Mouse (Mus musculus) lung, embryonic 15.5 days (tissue): ENCODE measurements at regions not wholly inside any gene's neighbourhood (a gene's known extent, or its start where the extent isn't known, plus 50 kb on each side); places are given as distances from the start of the nearest gene placed in this dataset.
A peak's percentile ranks its signal among the peaks of the same experiment; 100 is the strongest.

Experiments used
- ATAC-seq: fragments of 200-750 bp; cut with Nextera tagmentation; 2 replicates; pipeline ENCODE4 v1.8.0; 2017; ENCODE audit warnings: moderate number of reproducible peaks, borderline replicate concordance; ENCODE audit not compliant: low FRiP score, low TSS enrichment; ENCODE audit errors: extremely low read depth
- H3K27ac ChIP-seq: fragments of 300-500 bp; sonication (generic); 2 replicates; pipeline ENCODE4 v1.5.1; 2015; ENCODE audit warnings: moderate library complexity, mild to moderate bottlenecking, inconsistent platforms
- H3K27me3 ChIP-seq: fragments of 300-500 bp; sonication (generic); 2 replicates; pipeline ENCODE4 v1.6.1; 2015; ENCODE audit warnings: inconsistent platforms
- H3K36me3 ChIP-seq: fragments of 300-500 bp; sonication (generic); 2 replicates; pipeline ENCODE4 v1.6.1; 2015; ENCODE audit warnings: inconsistent platforms
- H3K4me1 ChIP-seq: fragments of 300-500 bp; sonication (generic); 2 replicates; pipeline ENCODE4 v1.6.1; 2015; ENCODE audit warnings: inconsistent platforms
- H3K4me2 ChIP-seq: fragments of 300-500 bp; sonication (generic); 2 replicates; pipeline ENCODE4 v1.6.1; 2015; ENCODE audit warnings: inconsistent platforms, mild to moderate bottlenecking, moderate library complexity
- H3K4me3 ChIP-seq: fragments of 300-500 bp; sonication (generic); 2 replicates; pipeline ENCODE4 v1.5.1; 2015; ENCODE audit warnings: mild to moderate bottlenecking, inconsistent platforms
- H3K9ac ChIP-seq: fragments of 300-500 bp; sonication (generic); 2 replicates; pipeline ENCODE4 v1.6.1; 2015; ENCODE audit warnings: inconsistent platforms
- H3K9me3 ChIP-seq: fragments of 300-500 bp; sonication (generic); 2 replicates; pipeline ENCODE4 v1.6.1; 2016; ENCODE audit warnings: inconsistent platforms
- WGBS: fragments of 180-500 bp; shearing (Covaris S2); methylation state at CpG from one replicate; pipeline ENCODE4 v1.1.7; 2015; 5-methylcytosine and 5-hydroxymethylcytosine counted together

GRCm38 (mm10) chr4:152999526-152999925 lies 483.1 kb downstream of the Ajap1 start:
- Histone ChIP-seq H3K9me3 (no peaks in the 10 kb centered on the region), H3K27me3 (no peaks in the 10 kb centered on the region), H3K9ac (no peak overlapping the region), H3K27ac (no peak overlapping the region), H3K4me2 (no peak overlapping the region), H3K4me3 (no peak overlapping the region), H3K36me3 (no peaks in the 10 kb centered on the region), H3K4me1 (no peaks in the 10 kb centered on the region)
- 19% methylated on average over 18 of the region's 18 CpGs for WGBS
- ATAC-seq: no peak

GRCm38 (mm10) chr4:152997251-152997650 lies 485.4 kb downstream of the Ajap1 start:
- Histone ChIP-seq H3K27ac (no peak overlapping the region), H3K27me3 (no peaks in the 10 kb centered on the region), H3K4me2 (no peak overlapping the region), H3K9ac (no peak overlapping the region), H3K4me3 (no peak overlapping the region), H3K4me1 (no peaks in the 10 kb centered on the region), H3K36me3 (no peaks in the 10 kb centered on the region), H3K9me3 (no peaks in the 10 kb centered on the region)
- ATAC-seq: no peak
- WGBS: 65% methylated on average over 5 of the region's 5 CpGs

- Histone ChIP-seq H3K4me2 (no peak overlapping the region), H3K9me3 (no peaks in the 10 kb centered on the region), H3K4me3 (no peak overlapping the region), H3K36me3 (no peaks in the 10 kb centered on the region), H3K9ac (no peak overlapping the region), H3K27ac (no peak overlapping the region), H3K4me1 (no peaks in the 10 kb centered on the region), H3K27me3 (no peaks in the 10 kb centered on the region)
- 66% methylated on average over 2 of the region's 2 CpGs for WGBS
- no peak for ATAC-seq
Measured at GRCm38 (mm10) chr4:152996641-152997040, 486.0 kb downstream of the Ajap1 start.

DNA sequence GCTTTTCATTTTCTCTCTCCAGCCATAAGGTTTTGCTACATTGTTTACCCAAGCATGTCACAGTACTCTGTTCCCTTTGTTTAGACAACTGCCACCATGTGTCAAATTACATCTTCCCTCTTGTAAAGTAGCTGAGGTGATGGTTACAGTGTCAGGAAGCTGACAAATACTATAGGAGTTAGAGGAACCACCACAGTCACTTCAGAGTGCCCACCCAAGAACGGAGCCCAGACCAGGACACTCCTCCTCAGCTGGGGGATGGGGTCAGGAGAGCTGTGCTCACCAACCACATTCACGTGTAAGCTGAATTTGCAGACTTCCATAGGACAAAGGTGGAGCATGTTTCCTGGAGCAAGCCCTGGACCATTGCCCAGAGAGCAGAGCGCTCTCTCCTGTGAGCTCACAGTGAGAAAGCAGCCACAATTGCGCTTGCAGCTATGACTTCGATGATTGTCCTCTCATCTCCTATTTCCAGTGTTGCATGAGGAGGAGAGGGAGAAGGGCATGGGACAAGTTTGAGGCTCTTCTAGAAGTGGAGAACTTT lies 487.5 kb downstream of the Ajap1 start:
- Histone ChIP-seq H3K27ac (no peak overlapping the region), H3K9ac (no peak overlapping the region), H3K4me3 (no peak overlapping the region), H3K27me3 (no peaks in the 10 kb centered on the region), H3K4me2 (no peak overlapping the region), H3K36me3 (no peaks in the 10 kb centered on the region), H3K9me3 (no peaks in the 10 kb centered on the region), H3K4me1 (no peaks in the 10 kb centered on the region)
- 44% methylated on average over 5 of the region's 5 CpGs for WGBS
- ATAC-seq: no peak

- no peak overlapping the region for H3K4me2 ChIP-seq
- H3K27me3 ChIP-seq: no peaks in the 10 kb centered on the region
- H3K4me1 ChIP-seq: no peaks in the 10 kb centered on the region
- H3K9me3 ChIP-seq: no peaks in the 10 kb centered on the region
- ATAC-seq: no peak
- H3K4me3 ChIP-seq: no peak overlapping the region
- no peak overlapping the region for H3K9ac ChIP-seq
- no peaks in the 10 kb centered on the region for H3K36me3 ChIP-seq
- WGBS: 67% methylated on average over 3 of the region's 3 CpGs
- no peak overlapping the region for H3K27ac ChIP-seq
Measured at GRCm38 (mm10) chr4:152994206-152994605, 488.4 kb downstream of the Ajap1 start.

DNA sequence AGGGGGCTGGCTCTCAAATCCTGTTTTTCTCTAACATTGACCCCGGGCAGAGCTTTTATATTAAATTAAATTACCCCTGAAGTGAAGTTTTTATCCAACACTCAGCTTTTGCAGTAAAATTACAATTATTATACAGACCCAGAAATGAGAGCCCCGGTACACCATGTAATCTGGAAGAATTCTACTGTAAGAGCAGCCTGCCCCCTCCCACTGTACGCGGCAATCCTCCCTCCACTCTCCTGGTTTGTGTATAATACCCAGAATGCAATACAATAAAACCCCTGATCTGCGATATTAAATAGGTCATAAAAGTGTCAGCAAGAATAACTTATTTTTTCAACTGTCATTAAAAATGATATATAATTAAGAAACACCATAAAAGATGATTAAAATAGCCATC lies 492.3 kb downstream of the Ajap1 start:
- H3K4me2 ChIP-seq: no peak overlapping the region
- ATAC-seq: no peak
- H3K27ac ChIP-seq: no peak overlapping the region
- no peaks in the 10 kb centered on the region for H3K4me1 ChIP-seq
- no peak overlapping the region for H3K4me3 ChIP-seq
- H3K9ac ChIP-seq: no peak overlapping the region
- 68% methylated on average over 5 of the region's 5 CpGs for WGBS
- H3K9me3 ChIP-seq: no peaks in the 10 kb centered on the region
- H3K27me3 ChIP-seq: no peaks in the 10 kb centered on the region
- no peaks in the 10 kb centered on the region for H3K36me3 ChIP-seq

DNA sequence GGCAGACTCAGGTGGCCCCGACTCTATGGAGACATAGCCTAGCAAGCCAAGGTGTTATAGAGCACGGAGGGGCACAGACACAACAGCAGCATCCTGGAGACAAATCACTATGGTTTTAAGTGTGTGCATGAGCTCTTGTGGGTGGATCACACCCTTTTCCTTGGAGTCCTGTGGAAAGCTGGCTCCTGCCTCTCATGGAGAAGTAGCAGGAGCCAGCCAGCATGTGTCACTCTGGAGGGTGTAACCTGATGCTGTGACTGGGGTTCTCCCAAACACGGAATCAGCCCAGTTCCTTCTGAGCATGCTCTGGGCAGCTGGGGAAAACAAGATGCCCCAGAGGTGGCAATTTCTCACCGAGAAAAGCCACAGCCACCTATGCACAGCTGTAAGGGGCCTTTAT lies 494.9 kb downstream of the Ajap1 start:
- Histone ChIP-seq H3K9me3 (no peaks in the 10 kb centered on the region), H3K4me2 (no peak overlapping the region), H3K36me3 (no peaks in the 10 kb centered on the region), H3K27ac (no peak overlapping the region), H3K4me1 (no peaks in the 10 kb centered on the region), H3K4me3 (no peak overlapping the region), H3K27me3 (no peaks in the 10 kb centered on the region), H3K9ac (no peak overlapping the region)
- ATAC-seq: 0 out of 2 replicates have a peak, but pooled peaks have one; percentile 19
- WGBS: 53% methylated on average over 4 of the region's 4 CpGs

GRCm38 (mm10) chr4:152975012-152975675 lies 497.5 kb upstream of the Kcnab2 start:
- 70% methylated on average over 8 of the region's 8 CpGs for WGBS
- Histone ChIP-seq H3K36me3 (no peaks in the 10 kb centered on the region), H3K27me3 (no peaks in the 10 kb centered on the region), H3K9me3 (no peaks in the 10 kb centered on the region), H3K4me2 (no peak overlapping the region), H3K4me1 (no peaks in the 10 kb centered on the region), H3K4me3 (no peak overlapping the region), H3K9ac (no peak overlapping the region), H3K27ac (no peak overlapping the region)
- ATAC-seq: no peak

GRCm38 (mm10) chr4:152963001-152963400 lies 485.3 kb upstream of the Kcnab2 start:
- H3K9ac ChIP-seq: no peak overlapping the region
- WGBS: 68% methylated on average over 6 of the region's 6 CpGs
- ATAC-seq: no peak

DNA sequence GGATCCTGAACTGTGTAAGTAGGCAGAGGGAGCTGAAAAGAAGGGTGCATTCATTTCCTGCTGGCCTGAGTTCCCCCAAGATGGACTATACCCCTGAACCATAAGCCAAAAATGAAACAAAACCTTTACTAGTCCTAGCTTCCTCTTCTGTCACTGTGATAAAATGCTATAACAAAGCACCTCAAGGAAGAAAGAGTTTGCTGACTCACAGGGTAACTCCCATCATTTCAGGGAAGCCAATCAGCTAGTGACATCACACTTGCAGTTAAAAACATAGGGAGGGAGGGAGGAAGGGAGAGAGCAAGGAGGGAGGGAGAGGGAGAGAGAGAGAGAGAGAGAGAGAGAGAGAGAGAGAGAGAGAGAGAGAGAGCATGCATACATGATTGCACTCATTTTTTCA lies 484.5 kb upstream of the Kcnab2 start:
- H3K4me1 ChIP-seq: no peaks in the 10 kb centered on the region
- H3K27ac ChIP-seq: no peak overlapping the region
- no peak overlapping the region for H3K4me2 ChIP-seq
- H3K27me3 ChIP-seq: no peaks in the 10 kb centered on the region
- H3K9ac ChIP-seq: no peak overlapping the region
- no peak for ATAC-seq
- H3K9me3 ChIP-seq: no peaks in the 10 kb centered on the region
- H3K36me3 ChIP-seq: no peaks in the 10 kb centered on the region
- no peak overlapping the region for H3K4me3 ChIP-seq

More at GRCm38 (mm10) chr4:152963001-152963400, 485.3 kb upstream of the Kcnab2 start:
- H3K27me3 ChIP-seq: no peaks in the 10 kb centered on the region
- H3K4me3 ChIP-seq: no peak overlapping the region
- no peak overlapping the region for H3K27ac ChIP-seq
- H3K4me2 ChIP-seq: no peak overlapping the region
- no peaks in the 10 kb centered on the region for H3K4me1 ChIP-seq
- no peaks in the 10 kb centered on the region for H3K36me3 ChIP-seq
- no peaks in the 10 kb centered on the region for H3K9me3 ChIP-seq

DNA sequence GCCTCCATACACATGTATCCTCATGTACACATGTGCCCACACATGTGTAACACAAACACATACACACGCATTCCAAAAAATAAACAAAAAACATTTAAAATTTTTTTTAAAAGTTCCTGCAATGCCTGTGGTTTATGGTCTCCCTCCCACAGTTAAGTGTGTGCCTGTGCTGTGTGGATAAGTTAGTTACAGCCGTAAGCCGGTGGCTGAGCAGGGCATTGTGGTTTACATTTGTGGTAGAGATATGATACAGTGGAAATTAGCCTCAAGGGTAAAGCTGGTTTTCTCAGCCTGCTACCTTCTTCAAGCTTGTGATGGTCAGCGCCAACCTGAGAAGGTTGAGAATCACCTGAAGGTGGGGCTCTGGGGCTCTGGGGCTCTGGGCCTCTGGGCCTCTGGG lies 484.0 kb upstream of the Kcnab2 start:
- no peaks in the 10 kb centered on the region for H3K4me1 ChIP-seq
- H3K27ac ChIP-seq: no peak overlapping the region
- H3K4me2 ChIP-seq: no peak overlapping the region
- no peak overlapping the region for H3K9ac ChIP-seq
- no peaks in the 10 kb centered on the region for H3K27me3 ChIP-seq
- no peak overlapping the region for H3K4me3 ChIP-seq
- ATAC-seq: no peak
- WGBS: 86% methylated on average over 4 of the region's 4 CpGs
- H3K36me3 ChIP-seq: no peaks in the 10 kb centered on the region
- H3K9me3 ChIP-seq: no peaks in the 10 kb centered on the region

- H3K4me3 ChIP-seq: no peak overlapping the region
- no peaks in the 10 kb centered on the region for H3K27me3 ChIP-seq
- no peak overlapping the region for H3K27ac ChIP-seq
- WGBS: 49% methylated on average over 12 of the region's 12 CpGs
- H3K9ac ChIP-seq: no peak overlapping the region
- no peaks in the 10 kb centered on the region for H3K4me1 ChIP-seq
- no peak for ATAC-seq
- no peaks in the 10 kb centered on the region for H3K9me3 ChIP-seq
- H3K36me3 ChIP-seq: no peaks in the 10 kb centered on the region
- no peak overlapping the region for H3K4me2 ChIP-seq
Measured at GRCm38 (mm10) chr4:152959627-152960230, 482.1 kb upstream of the Kcnab2 start.
